Mouse (Mus musculus) c-Kit-positive CD71-positive TER-119-negative erythroid progenitor cells, embryonic 14.5 days (primary cell): ENCODE measurements around the gene Npas3.

Source experiments
- DNase-seq: peaks from one replicate; pipeline ENCODE4 v3.0.0-alpha.2; 2013; ENCODE audit warnings: low read depth

Gene Npas3

DNA sequence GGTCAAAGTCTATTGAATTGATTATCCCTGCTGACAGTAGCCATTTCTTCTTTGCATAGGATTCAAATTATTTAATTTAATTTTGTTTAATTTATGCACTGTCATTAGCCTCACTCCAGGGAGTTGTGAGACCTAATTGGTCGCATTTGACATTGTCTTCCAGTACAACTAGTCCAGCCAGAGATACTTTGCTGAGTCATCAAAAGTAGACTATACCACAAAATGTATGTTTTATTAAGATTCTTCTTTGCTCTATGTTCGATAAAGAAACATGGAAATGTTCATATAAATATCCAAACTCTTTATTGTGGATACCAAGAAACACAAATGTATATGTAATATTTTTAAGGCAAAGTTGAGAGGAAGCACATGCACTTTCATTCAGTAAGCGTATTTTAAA lies 446.8 kb downstream of the Npas3 start:
- no peak for DNase-seq

DNA sequence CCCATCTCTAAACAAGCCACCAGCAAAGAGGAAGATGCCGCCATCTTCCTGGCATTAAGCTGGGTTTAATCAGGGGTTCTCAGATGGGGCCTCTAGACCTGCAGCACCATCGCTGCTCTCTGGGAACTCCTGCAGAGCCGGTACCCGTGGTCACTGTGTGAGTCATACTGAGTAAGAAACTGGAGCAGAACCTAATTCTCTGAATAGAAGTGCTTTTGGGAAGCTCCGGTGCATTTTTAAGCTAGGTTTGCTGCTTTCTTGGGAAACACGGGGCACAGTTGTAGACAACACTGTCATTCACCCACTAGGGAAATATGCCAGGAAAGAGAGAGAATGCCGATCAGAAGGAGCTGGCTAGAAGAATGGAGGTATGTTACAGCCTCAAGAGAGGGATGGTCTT lies 449.2 kb downstream of the Npas3 start:
- DNase-seq, result no peak

DNA sequence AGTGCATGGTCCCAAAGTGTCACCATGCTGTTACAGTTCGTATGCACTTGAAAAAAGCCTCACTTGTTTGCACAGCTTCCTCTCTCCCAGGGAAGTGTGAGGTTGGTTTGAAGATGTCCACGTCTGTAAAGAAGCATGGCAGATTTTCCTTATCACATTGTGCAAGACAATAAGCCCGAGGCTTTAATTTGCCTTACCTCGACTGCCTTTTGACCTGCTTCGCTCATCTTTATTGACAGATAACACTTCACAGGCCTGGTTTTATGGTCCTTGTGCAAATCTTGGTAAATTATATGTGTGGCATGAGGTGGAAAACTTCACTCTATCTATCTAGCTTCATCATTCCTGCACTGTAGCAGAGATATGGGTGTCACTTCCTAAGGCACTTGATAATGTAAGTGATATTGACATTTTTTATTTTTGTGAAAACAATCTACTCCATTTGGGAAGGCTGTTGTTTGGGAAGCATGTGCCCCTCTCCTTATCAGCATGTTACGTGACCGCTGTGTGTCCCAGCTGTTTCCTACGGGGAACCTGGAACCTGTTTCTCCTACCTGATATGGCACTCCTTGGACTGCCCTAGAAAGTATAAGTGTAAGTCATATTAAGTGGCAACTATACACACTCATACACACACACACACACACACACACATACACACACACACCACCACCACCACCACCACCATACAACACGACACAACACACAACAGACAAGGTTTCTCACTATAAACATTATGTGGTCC lies 450.2 kb downstream of the Npas3 start:
- DNase-seq, result no peak

DNA sequence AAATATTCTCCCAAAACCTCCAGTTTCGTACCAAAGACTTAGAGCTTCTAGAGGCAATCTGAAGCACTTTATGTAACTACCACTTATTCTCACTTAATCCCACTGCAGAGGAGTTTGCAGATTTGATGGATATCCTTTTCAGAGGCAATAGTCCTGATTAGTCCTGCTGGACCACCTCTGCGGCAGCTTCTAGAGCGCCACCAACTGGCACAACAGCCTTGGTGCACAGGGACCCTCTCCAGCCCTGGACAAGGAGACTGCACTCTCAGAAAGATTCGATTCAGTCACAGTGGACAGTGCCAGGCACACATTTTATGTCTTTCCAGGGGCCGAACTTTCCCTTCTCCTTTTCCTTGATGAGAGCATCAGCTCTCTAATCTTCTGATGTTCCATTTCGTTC lies 471.4 kb downstream of the Npas3 start:
- DNase-seq, result no peak

DNA sequence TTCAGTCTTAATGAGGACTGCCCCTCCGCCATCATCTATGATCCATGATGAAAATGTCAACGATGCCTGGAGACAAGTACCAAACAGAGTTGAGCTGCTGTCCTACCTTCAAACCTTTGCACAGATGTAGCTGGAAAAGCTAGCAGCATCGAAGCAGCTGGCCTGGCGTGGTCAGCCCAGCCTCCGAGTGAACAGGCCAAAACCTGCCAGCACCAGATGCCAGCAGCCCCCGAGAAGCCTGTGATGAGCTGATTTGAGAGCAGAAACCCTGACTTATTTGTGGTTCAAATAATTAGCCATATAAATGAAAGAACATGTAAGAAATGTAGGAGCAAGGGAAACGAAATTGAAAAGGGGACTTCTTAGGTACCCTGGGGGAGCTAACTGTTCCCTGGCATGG lies 473.7 kb downstream of the Npas3 start:
- no peak for DNase-seq

DNA sequence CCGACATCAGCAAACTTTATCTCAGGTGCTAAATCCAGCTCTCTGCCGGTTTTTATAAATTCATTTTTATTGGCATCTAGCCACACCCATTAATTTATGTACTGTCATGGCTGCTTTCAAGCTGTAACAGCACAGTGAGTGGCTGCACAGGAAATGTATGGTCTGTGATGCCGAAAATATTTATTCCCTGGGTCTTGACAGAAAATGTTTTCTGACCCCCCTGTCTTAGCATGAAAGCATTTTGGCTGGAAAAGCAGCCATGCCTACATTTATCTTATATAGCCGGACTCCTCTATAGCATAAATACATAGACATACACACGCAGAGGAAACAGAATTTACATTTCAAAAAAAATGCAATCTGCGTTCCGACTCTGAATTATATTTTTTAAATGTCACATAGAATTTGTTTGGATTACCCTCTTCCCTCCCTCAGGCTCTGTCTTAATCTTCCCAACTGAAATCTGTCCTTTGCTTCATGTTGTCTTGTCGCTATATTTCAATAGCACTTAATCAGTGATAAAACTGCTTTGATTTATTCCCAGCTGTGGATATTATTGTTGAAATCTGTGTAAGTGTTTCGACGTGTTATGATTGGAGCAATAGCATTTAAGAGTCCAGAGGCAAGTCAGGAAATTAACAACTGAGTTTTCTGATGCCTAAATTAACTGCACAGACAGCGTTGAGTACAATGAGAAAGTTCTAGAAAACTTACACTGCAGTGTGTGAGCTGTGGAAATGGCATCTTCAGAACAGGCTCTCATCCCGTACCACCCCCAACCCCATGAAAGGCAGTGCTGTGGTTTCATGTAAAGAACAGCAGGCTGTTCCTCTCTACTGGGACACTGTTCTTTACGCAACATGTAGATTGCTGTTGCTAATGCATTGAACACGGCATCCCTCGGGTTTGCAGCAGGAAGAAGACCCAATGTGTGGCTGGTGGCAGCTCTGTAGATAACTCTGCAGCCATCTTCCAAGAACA lies 474.5 kb downstream of the Npas3 start:
- no peak for DNase-seq

DNA sequence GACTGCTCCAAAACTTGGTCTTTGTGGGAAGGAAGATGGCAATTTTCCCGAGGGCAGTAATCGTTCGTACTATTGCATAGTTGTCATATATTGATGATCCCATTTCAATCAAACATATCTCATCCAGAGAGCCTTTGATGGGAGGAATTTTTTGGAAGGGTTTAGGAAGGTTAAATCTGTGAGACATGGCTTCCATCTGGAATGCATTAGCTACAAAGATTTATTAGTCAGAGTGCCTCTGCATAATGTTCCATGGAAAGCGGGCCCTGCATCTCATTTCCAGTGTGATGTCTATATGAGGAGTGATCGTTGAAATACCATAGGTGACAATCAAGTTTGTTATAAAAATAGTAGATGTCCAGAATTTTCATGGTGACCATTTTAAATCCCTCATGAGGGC lies 480.8 kb downstream of the Npas3 start:
- no peak for DNase-seq

DNA sequence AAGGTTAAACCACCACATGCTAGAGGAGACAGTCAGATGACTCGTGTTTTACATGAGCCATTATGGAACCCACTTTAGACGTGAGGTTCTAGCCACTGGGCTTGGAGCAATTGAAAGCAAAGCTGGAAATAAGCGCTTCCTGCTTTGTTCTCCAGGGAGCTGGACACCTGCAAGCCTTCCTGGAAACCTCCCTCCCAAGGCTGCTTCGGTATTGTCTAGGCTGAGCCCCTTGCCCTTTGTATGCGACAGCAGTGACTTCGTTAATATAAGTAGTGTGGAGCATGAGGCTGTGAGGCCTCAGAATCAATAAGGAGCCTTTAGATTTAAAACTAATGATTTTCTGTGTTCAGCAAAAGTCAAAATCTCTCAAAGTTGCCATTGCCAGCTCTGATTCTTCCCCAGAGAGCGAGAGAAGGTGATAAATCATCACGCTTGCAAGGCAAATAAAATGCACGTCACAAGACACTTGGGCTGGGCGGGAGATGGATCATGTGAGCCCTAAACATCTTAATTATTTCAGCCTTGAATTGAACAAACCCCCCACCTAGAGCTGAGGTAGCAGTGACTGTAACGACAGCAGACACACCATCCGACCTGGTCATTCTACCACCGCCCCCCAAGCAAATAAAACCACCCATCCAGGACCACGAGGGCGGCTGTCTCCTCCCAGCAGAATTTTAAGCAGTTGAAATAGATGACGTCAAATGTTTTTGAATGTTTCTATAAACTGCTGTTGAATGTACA lies 490.2 kb downstream of the Npas3 start:
- no peak for DNase-seq

DNA sequence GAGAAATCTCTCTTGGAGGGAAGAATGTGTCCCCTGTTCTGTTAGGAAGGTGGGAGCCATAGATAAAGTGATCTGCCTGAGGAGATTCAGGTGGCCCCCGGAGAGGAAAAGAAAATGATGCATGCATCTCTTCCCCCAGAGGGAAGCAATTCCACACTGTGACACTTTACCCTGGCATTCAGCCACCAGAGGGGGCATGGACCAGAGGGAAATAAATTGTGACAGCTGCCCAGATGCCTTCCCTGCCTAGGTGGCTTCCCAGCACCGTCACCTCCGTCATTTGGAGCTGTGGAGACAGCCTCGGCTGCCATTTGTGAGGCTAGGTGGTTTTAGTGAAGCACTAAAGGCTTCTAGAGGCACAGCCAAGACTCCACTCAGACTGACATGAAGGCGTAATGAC lies 498.2 kb downstream of the Npas3 start:
- no peak for DNase-seq

DNA sequence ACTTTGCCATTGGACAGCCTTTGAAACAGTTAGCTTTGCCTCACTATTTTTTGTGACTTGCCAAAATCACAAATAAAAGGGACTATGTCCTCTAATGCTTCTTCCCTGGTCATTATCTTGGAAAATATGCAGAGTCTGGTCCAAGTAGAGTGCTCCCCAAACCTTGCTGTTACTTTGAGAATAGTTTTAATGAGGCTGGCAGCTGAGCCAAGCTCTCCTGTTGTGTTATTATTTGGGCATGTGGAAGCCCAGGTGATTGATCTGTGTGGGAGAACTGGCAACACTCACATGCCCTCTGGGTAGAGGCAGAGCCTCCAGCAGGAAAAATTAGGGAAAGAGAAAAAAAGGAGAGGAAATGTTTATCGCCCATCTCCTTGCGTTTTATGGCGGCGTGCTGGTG lies 500.9 kb downstream of the Npas3 start:
- no peak for DNase-seq

DNA sequence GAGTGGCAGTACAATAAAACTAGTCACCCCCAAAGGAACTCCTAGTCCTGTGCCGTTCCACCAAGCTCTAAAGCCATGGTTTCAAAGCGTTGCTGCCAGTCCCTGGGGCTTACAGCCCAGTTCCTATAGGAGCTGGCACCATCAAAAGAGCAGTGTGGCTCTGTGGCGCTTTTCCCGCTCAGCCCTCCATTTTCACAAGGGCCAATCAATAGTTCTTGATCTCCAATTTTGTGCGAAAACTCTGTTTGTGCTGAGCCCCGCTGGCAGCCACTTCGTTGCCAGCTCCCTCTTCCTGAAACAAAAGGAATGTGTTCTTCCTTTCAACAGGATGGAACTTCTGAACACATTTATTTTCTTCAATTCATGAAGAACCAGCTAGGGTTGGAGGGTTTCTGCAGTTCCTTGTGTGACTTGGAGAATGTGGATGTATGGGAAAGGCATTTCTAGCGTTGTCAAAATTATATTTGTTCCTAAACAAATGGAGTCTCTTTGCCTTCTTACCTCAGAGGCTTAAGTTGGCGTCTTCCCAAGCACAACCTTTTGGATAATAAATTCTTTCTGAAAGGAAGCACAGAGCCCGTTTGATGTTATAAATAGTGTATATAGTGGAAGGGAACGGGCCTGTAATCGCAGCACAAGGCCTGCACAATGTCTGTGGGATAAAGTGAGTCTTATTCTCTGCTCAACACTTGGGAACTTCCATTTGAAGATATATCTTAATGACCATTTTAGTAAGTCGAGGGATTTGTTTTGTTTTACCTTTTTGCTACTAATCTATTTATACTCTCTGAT lies 504.0 kb downstream of the Npas3 start:
- DNase-seq, result no peak

DNA sequence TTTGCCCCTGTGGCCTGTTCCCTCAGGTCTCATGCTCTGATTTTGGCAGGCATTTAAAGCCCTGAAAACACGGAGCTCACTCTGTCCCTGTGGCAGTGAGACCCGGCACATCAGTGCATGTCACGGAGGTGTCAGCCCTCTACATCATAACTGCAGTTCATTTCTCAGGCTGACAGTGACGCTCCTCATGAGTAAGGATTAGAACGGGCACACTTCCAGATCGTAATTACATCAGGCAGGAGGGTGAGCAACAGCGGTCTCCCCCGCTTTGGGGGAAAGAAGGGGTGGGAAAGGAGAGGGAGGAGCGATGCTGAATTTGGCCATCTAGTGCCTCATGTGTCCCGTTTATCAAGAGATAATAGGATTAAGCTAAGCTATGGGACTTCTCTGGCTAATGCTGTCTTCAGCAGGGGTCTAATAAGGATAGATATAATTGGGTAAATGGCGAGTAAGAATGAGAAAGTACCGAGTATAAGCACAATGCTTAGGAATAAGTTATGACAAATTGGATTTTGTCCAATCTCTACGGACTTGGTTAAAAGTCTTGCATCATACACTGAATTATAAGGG lies 505.0 kb downstream of the Npas3 start:
- DNase-seq, result no peak

DNA sequence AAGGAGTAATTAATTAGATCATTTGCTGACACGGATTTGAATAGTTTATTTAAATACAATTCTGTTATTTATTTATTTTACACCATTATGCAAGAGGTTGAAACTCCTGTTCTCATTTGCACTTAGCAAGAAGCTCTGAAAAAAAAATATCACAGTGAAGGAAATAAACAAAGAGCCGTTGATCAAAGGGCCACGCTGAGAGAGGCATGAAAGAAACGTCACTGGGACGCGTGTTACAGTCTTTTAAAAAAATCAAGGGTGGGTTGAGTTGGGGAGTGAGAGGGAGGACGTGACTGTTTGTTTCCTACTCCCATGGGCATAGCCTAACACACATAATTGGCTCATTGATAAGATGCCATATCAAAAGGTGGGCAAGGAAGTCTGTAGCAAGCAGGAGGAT lies 505.8 kb downstream of the Npas3 start:
- DNase-seq, result no peak

DNA sequence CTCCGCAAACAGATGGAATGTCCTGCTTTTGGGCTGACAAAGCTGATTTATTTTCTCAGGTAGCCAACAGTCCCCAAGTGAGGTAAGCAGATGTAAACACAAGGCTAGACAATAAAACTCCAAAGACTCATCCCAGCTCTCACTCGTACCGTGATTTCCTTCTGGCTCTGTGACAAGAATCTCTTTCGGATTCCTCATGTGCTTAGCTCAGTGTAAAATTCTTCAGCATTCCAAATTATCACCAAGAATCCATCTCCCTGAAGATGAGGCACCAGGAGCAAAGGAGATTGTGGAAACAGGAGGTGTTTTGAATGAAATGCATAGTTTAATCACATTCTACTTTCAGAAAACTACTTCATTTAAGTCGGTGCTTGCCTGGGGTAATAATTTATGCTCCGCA lies 509.2 kb downstream of the Npas3 start:
- DNase-seq, result no peak

DNA sequence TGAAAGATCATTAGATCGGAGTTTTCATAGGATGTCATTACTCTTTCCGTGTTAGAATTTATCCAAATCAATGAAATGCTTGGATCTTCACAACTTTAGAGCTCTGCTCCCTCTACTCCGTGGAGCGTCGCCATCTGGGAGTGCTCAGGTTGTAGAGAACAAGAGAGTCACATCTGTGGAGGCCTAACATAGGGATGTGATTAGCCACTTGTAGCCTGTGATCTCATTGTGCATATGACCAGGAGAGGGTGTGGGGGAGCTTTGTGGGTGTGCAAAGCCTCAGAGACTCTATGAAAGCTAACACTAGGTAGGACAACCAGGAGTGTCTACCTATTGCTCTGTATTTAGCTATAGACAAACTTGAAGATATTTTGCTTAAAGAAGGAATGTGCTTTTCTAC lies 509.9 kb downstream of the Npas3 start:
- no peak for DNase-seq

DNA sequence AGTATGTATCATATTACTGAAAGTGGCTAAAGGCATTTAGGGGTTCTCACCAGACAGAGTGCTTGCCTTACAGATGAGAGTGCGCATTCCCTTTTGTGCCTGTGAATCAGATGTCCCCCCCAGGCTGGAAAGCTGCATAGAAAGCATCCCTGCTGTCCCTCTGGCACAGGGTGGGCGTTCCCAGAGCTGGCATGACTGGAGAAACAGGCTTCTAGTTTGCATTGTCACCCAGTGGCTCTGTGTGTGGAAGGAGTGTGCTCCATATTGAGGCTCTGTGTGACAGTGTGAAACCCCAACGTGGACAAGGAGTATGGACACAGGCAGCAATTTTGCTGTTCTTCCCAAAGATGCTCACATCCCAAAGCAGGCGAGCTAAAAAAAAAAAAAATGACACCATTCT lies 515.7 kb downstream of the Npas3 start:
- no peak for DNase-seq

DNA sequence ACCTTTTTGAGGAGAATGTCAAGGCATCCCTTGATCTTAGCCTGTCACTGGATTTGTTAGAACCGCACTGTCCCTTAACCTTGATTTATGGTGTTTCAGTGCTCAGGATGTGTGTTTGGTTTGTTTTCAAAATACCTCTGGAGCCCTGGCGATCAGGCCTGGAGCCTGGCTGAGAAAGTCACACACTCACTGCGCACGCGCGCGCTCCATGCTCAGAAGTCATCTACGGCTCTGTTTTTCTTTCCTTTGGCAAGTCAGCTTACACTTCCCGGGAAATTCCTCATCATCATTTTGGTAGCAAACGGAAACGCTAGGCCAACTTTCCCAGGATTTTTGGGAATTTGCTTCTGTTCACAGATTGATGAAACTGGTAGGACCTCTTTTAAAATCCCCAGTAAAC lies 519.9 kb downstream of the Npas3 start:
- no peak for DNase-seq

DNA sequence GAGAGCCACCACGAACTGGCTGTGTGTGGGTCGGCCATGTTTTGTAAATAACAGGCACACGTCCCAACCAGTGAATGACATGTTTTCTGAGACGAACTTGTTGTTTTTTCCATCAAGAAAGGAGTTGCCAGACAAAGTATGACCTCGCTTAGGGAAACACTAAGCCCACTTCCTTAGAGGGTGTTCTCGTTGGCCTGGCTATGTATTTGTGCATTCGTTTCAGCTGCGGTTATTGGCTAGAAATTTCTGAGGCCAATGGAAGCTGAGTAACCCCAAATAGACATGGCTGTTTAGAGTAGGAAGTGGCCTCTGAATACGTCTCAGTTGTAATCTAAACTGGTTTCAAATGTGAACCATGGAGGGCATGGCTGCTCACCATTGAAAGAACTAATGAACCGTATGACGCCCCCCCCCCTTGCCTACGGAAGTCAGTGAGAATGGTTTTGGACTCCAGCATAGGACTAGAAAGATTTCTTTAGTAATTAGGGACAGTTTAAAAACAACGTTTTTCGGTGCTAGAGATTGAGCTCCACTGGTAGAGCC lies 523.0 kb downstream of the Npas3 start:
- no peak for DNase-seq

DNA sequence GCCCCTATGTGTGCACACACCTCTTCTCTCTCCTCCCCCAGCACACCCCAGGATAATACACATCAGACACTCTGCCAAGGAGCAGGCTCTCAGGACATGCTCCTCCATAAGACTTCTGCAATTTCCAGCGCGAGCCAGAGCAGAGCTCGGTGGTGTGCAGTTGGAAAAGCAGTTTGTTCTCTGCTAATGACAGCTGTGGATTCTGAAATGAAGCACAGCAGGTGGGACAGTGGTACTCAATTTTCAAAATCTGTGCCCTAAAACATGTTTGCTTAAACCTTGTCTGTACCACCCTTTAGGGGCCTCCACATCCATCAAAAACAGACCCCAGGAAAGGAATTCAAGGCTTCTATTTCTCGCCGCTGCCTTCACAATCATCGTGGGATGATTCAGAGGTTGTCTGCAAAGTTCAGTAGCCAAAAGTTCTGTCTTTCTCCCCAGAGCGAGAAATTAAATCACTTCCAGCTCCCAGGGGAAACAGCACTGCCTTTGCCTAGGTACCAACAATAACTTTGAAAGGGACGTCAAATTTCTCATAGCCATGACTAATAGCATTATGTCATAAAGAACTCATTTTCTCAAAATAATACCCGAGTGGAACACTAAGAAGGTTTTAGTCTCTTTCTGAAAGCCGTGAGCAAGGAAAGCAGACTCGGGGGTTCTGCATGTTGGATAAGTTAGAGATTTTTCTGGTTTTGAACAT lies 533.5 kb downstream of the Npas3 start:
- DNase-seq, result no peak

DNA sequence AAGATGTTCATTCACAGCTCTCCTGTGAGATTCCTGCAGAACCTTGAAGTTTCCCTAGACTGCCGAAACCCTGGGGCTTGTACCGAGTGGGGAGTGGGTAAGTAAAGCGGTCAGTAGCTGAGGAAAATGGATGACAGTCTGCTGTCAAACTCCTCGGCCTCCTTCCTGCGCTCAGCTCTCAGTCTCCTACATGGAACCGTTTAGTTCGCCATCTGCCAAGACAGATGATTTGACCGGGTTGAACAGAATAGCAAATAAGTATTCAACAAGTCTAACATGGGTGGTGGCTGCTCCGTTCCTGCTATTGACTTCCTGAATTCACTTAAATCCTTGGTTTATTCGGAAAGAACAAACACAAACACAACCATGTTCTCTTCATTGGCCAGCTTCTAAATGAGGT lies 541.0 kb downstream of the Npas3 start:
- no peak for DNase-seq
